Mouse (Mus musculus): ENCODE data around the gene Fkbp6.

The Fkbp6 gene

GRCm38 (mm10) chr5:135269451-135269850 is 80.4 kb downstream of the Fkbp6 start:
- no peak for TF ChIP-seq GATA4 (IDR thresholded peaks at IDR 0.05; ENCODE audit: insufficient replicate concordance, low read length)

DNA sequence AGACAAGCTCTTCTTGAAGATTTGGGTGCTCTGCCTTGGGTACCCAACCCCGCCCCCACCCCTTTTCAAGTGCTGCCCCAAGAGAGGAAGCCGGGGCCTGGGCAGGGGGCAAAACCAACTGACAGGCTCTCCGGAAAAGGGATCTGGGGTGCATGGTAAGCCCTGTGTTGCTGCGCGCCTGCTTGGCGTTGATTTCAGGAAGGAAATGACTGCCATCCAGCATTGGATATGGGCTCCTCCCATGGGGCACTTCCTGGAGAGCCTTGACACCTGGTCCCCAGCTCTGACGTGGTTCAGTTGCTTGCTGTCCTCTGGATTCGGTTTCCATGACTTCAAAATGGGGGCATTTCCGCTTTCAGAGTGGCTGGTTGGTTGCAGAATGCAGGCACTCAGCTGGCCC is 85.3 kb downstream of the Fkbp6 start:
- TF ChIP-seq GATA4 (IDR thresholded peaks at IDR 0.05; ENCODE audit: insufficient replicate concordance, low read length), result no peak

DNA sequence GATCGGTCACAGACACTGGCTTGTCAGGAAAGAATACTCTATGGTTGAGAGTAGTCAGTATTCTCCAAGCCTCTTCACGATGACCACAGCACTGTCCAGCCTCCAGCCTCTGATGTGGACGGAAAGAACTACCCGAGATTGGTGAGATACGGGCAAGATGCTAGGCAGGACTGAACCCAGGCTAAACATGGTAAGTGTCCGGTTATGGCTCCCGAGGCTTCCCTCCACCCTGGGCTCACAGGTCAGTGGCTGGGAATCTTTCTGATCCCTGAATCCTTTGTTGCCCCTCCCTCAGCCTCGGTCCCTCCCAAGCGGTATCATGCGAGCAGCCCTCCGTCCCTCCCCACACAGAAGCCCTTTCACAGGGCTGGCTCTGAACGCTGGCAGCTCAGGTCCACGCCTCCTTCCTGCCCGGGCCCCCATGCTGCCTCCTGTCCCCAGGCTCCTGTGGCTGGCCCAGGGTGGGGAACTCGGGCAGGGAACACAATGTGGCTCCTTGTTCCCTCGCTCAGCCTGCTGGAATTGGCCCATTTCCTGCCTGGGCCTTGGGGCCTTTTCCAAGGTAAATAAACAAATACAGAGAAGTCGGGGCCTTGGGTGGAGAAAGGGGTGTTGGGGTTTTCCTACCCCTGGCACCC is 85.9 kb downstream of the Fkbp6 start:
- TF ChIP-seq GATA4 (IDR thresholded peaks at IDR 0.05; ENCODE audit: insufficient replicate concordance, low read length), result no peak

GRCm38 (mm10) chr5:135258280-135259150 is 91.3 kb downstream of the Fkbp6 start:
- TF ChIP-seq GATA4 (IDR thresholded peaks at IDR 0.05; ENCODE audit: insufficient replicate concordance, low read length), result no peak

GRCm38 (mm10) chr5:135257559-135257958 is 92.3 kb downstream of the Fkbp6 start:
- TF ChIP-seq GATA4 (IDR thresholded peaks at IDR 0.05; ENCODE audit: insufficient replicate concordance, low read length), result no peak

- TF ChIP-seq GATA4 (IDR thresholded peaks at IDR 0.05; ENCODE audit: insufficient replicate concordance, low read length), result no peak
Observed at GRCm38 (mm10) chr5:135256166-135256565, 93.7 kb downstream of the Fkbp6 start.

GRCm38 (mm10) chr5:135253741-135254401 is 96.0 kb downstream of the Fkbp6 start:
- TF ChIP-seq GATA4 (IDR thresholded peaks at IDR 0.05; ENCODE audit: insufficient replicate concordance, low read length), result no peak

- TF ChIP-seq GATA4 (IDR thresholded peaks at IDR 0.05; ENCODE audit: insufficient replicate concordance, low read length), result no peak
Observed at GRCm38 (mm10) chr5:135251079-135251454, 98.8 kb downstream of the Fkbp6 start, which contains the start of gene Fzd9. Gene Fzd9 (minus strand): TSS chr5:135251230.

DNA sequence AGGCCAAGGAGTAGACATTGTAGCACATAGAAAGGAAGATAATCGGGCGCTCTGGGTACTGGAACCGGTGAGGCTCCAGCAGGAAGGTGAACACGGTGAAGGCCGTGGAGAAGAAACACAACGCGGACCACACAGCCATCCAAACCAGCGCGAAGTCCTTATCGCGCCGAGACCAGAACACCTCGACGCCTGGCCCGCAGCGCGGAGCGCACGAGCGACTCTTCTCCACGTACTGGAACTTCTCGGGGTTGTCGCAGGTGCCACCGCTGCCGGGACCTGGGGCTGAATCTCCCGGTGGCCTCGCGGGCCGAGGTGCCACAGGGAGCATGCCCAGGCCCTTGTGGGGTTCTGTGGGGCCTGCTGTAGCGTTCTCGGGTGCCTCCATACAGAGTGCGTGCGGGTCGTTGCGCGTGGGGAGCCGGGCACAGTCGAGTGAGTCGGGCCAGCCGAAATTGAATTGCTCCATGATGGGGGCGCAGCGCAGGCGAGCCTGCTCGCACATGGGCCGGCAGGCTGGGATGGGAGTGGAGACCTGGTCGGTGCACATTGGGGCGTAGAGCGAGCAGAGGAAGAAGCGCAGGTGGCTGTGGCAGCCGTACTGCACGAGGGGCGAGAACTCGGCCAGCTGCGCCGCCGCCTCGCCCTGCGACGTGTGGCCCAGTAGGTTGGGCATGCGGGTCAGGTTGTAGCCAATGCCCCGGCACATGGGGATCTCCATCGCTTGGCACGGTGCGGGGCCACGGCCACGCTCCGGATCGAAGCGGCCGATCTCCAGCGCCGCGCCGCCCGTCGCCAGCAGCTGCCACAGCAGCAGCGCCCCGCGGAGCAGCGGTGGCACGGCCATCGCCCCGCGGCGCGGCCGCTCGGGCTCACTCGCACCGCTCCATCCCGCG is 99.4 kb downstream of the Fkbp6 start:
- TF ChIP-seq GATA4 (IDR thresholded peaks at IDR 0.05; ENCODE audit: insufficient replicate concordance, low read length), result no peak

- TF ChIP-seq GATA4 (IDR thresholded peaks at IDR 0.05; ENCODE audit: insufficient replicate concordance, low read length), result no peak
Observed at GRCm38 (mm10) chr5:135248956-135249676, 100.7 kb downstream of the Fkbp6 start.

DNA sequence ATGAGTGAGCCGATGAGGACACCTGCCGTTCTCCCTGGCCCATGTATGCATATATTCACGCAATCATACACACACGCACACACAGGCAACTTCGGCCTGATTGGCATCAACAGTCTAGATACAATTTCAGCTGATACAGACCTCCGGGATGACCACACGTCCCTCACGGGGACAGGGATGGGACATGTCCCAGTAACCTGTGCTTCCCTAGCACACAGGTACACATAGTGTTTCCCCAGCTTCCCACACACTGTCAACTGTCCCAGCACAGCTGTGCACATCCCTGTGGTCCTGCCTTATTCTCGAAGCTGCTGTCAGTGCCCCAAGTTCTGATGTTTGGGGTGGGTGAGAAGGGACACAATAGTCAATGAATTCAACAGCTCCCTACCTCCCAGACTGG is 102.5 kb downstream of the Fkbp6 start:
- no peak for TF ChIP-seq GATA4 (IDR thresholded peaks at IDR 0.05; ENCODE audit: insufficient replicate concordance, low read length)

GRCm38 (mm10) chr5:135246531-135246930 is 103.3 kb downstream of the Fkbp6 start:
- TF ChIP-seq GATA4 (IDR thresholded peaks at IDR 0.05; ENCODE audit: insufficient replicate concordance, low read length), result no peak

DNA sequence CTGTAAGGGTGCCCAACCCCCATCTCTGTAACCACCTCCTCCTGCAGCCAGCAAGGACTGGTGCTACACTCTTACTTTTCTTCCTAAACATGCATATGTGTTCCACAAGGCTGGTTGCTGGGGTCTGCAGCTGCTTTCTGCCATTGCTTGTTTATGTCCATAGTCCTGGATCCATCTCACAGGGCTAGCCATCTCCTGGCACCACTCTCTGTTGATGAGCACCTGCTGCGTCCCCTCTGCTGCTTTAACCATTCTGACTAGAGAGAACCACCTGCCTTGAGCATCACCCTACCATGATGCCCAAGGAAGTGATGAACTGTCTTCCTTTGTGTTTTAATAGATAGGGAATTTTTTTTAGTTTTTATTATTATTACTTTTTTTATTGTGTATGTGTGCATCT is 106.7 kb downstream of the Fkbp6 start:
- TF ChIP-seq GATA4 (IDR thresholded peaks at IDR 0.05; ENCODE audit: insufficient replicate concordance, low read length), result no peak

GRCm38 (mm10) chr5:135242608-135243007 is 107.2 kb downstream of the Fkbp6 start:
- TF ChIP-seq GATA4 (IDR thresholded peaks at IDR 0.05; ENCODE audit: insufficient replicate concordance, low read length), result no peak

Measured in liver, adult (tissue).